Mouse (Mus musculus): ENCODE data around the gene Prcp. TPM values are rescaled to one million over a fixed set of nuclear protein-coding genes. Genes with fewer than 3 reads are reported as not detected.
"Not testable (repeated sequence)": the region's sequence is repeated elsewhere in the genome, so short reads cannot be mapped to it uniquely, and the experiment has no call there.

Prcp gene
- polyA plus RNA-seq, 1 experiment from 2014 or later = 32.2 TPM

GRCm38 (mm10) chr7:92977429-92977828, 103.2 kb downstream of the Prcp start:
- no peak overlapping the region for H3K9ac ChIP-seq (ENCODE audit: low read depth, low read length)
- no peak for DNase-seq (ENCODE audit: low spot score)
- H3K27me3 ChIP-seq (replicated peaks; ENCODE audit: control insufficient read depth, insufficient read depth, low read length) = no peaks in the 10 kb centered on the region

GRCm38 (mm10) chr7:92978225-92978624, 104.0 kb downstream of the Prcp start:
- H3K4me3 ChIP-seq (ENCODE audit: low read depth, low read length) = no peak overlapping the region
- no peak for ATAC-seq (ENCODE audit: low read depth)
- H3K27me3 ChIP-seq (replicated peaks; ENCODE audit: control insufficient read depth, insufficient read depth, low read length) = no peaks in the 10 kb centered on the region
- H3K4me1 ChIP-seq (ENCODE audit: control insufficient read depth, insufficient read depth, low read length) = no peaks in the 10 kb centered on the region
- H3K9me3 ChIP-seq (ENCODE audit: control insufficient read depth, low read length) = no peaks in the 10 kb centered on the region
- WGBS = 63% methylated on average over 4 of the region's 4 CpGs
- no peaks in the 10 kb centered on the region for H3K36me3 ChIP-seq (ENCODE audit: control insufficient read depth, insufficient read depth, low read length)
- H3K9ac ChIP-seq (ENCODE audit: low read depth, low read length) = no peak overlapping the region
- no peak overlapping the region for H3K4me2 ChIP-seq (ENCODE audit: low read depth, low read length)
- no peak overlapping the region for H3K27ac ChIP-seq (replicated peaks; ENCODE audit: low read depth, low read length)
- no peak for DNase-seq (ENCODE audit: low spot score)

More at GRCm38 (mm10) chr7:92977429-92977828, 103.2 kb downstream of the Prcp start:
- ATAC-seq (ENCODE audit: low read depth) = no peak
- no peaks in the 10 kb centered on the region for H3K4me1 ChIP-seq (ENCODE audit: control insufficient read depth, insufficient read depth, low read length)
- no peak overlapping the region for H3K4me2 ChIP-seq (ENCODE audit: low read depth, low read length)
- 84% methylated on average over 3 of the region's 3 CpGs for WGBS
- no peaks in the 10 kb centered on the region for H3K36me3 ChIP-seq (ENCODE audit: control insufficient read depth, insufficient read depth, low read length)
- H3K27ac ChIP-seq (replicated peaks; ENCODE audit: low read depth, low read length) = no peak overlapping the region
- no peak overlapping the region for H3K4me3 ChIP-seq (ENCODE audit: low read depth, low read length)
- H3K9me3 ChIP-seq (ENCODE audit: control insufficient read depth, low read length) = no peaks in the 10 kb centered on the region

GRCm38 (mm10) chr7:92978720-92979119, 104.5 kb downstream of the Prcp start:
- not testable (repeated sequence) for ATAC-seq (ENCODE audit: low read depth); DNase-seq (ENCODE audit: low spot score)
- WGBS = 38% methylated on average over 7 of the region's 7 CpGs

GRCm38 (mm10) chr7:92980741-92981140, 106.5 kb downstream of the Prcp start:
- H3K9ac ChIP-seq (ENCODE audit: low read depth, low read length) = no peak overlapping the region
- H3K9me3 ChIP-seq (ENCODE audit: control insufficient read depth, low read length) = no peaks in the 10 kb centered on the region
- H3K4me2 ChIP-seq (ENCODE audit: low read depth, low read length) = no peak overlapping the region
- no peak overlapping the region for H3K4me3 ChIP-seq (ENCODE audit: low read depth, low read length)
- H3K4me1 ChIP-seq (ENCODE audit: control insufficient read depth, insufficient read depth, low read length) = no peaks in the 10 kb centered on the region
- 44% methylated on average over 2 of the region's 2 CpGs for WGBS
- DNase-seq (ENCODE audit: low spot score) (no peak), ATAC-seq (ENCODE audit: low read depth) (no peak)
- no peaks in the 10 kb centered on the region for H3K27me3 ChIP-seq (replicated peaks; ENCODE audit: control insufficient read depth, insufficient read depth, low read length)
- no peak overlapping the region for H3K27ac ChIP-seq (replicated peaks; ENCODE audit: low read depth, low read length)
- no peaks in the 10 kb centered on the region for H3K36me3 ChIP-seq (ENCODE audit: control insufficient read depth, insufficient read depth, low read length)

More at GRCm38 (mm10) chr7:92978720-92979119, 104.5 kb downstream of the Prcp start:
- not testable (repeated sequence) for H3K27me3 ChIP-seq (replicated peaks; ENCODE audit: control insufficient read depth, insufficient read depth, low read length); H3K27ac ChIP-seq (replicated peaks; ENCODE audit: low read depth, low read length); H3K36me3 ChIP-seq (ENCODE audit: control insufficient read depth, insufficient read depth, low read length); H3K4me1 ChIP-seq (ENCODE audit: control insufficient read depth, insufficient read depth, low read length); H3K4me2 ChIP-seq (ENCODE audit: low read depth, low read length); H3K9ac ChIP-seq (ENCODE audit: low read depth, low read length); H3K4me3 ChIP-seq (ENCODE audit: low read depth, low read length); H3K9me3 ChIP-seq (ENCODE audit: control insufficient read depth, low read length)

GRCm38 (mm10) chr7:92981864-92982263, 107.6 kb downstream of the Prcp start:
- Histone ChIP-seq H3K4me1 (ENCODE audit: control insufficient read depth, insufficient read depth, low read length) (no peaks in the 10 kb centered on the region), H3K36me3 (ENCODE audit: control insufficient read depth, insufficient read depth, low read length) (no peaks in the 10 kb centered on the region), H3K9me3 (ENCODE audit: control insufficient read depth, low read length) (no peaks in the 10 kb centered on the region), H3K9ac (ENCODE audit: low read depth, low read length) (no peak overlapping the region), H3K27me3 (replicated peaks; ENCODE audit: control insufficient read depth, insufficient read depth, low read length) (no peaks in the 10 kb centered on the region), H3K4me3 (ENCODE audit: low read depth, low read length) (no peak overlapping the region), H3K4me2 (ENCODE audit: low read depth, low read length) (no peak overlapping the region), H3K27ac (replicated peaks; ENCODE audit: low read depth, low read length) (no peak overlapping the region)
- ATAC-seq (ENCODE audit: low read depth) (no peak), DNase-seq (ENCODE audit: low spot score) (no peak)
- WGBS = 57% methylated on average over 2 of the region's 2 CpGs

Other genes starting within 250 kb of the Prcp start
- gene Ankrd42, start 237.3 kb upstream of the Prcp start, polyA plus RNA-seq (2014; fragmentation: Nextera tagmentation; extraction: Ambion mirVana) = 5.8 and 7.2 TPM in 2 replicates
- 19.0 and 19.6 TPM in 2 replicates for gene Pcf11, start 204.5 kb upstream of the Prcp start, polyA plus RNA-seq (2014; fragmentation: Nextera tagmentation; extraction: Ambion mirVana)
- 21.3 and 25.8 TPM in 2 replicates for gene Rab30, start 132.9 kb upstream of the Prcp start, polyA plus RNA-seq (2014; fragmentation: Nextera tagmentation; extraction: Ambion mirVana)
- gene Ddias, start 223 bp upstream of the Prcp start, polyA plus RNA-seq (2014; fragmentation: Nextera tagmentation; extraction: Ambion mirVana) = 10.5 and 10.9 TPM in 2 replicates
- gene Fam181b, start 205.4 kb downstream of the Prcp start, polyA plus RNA-seq (2014; fragmentation: Nextera tagmentation; extraction: Ambion mirVana) = 4.9 and 5.6 TPM in 2 replicates

All from embryonic facial prominence, embryonic 14.5 days (tissue).